Mouse (Mus musculus): ENCODE data around the gene Enc1. TPM values are rescaled to one million over a fixed set of nuclear protein-coding genes. Genes with fewer than 3 reads are reported as not detected.

Gene Enc1
- total and polyA plus RNA-seq, 3 experiments = 3.7 to 7.0 (median 6.4) TPM

DNA sequence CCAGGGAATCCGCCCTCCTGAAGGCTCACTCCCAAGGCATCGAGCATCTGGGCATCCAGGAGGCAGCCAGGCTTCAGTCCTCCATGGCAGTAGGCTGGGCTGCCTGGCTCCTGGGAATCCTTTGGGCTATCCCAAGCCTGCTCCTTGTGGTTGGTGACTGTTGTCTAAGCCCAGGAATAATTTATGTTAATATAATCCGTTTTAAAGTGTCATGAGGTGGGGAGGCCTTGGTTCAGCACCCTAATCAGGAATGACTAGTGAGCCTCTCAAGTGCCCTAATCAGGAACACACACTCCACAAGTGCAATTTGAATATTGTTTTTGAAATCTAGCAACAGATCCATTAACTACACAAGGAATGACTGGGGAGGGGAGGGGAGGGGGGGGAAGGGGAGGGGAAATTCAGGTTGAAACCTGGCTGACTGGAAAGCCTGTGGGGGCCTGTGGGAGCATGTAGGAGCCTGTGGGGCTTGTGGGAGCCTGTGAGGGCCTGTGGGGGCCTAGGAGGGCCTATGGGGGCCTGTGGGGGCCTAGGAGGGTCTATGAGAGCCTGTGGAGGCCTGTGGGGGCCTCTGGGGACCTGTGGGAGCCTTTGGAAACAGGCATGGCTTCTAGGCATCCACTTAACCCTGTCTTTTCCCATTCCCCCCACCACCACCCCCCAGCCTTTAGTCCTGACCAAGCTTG is 26.2 kb upstream of the Enc1 start:
- dilution Hi-C loops (cut with MboI; ENCODE audit: extremely low pct_ligation_motif_present, extremely low pct_unique_long_range_greater_than_20kb, low sequenced_read_pairs) = no loop called here

GRCm38 (mm10) chr13:97215563-97215962 is 25.3 kb upstream of the Enc1 start:
- no peak overlapping the region for H3K27ac ChIP-seq (ENCODE audit: insufficient read depth, low read depth)
- no peaks in the 10 kb centered on the region for H3K79me2 ChIP-seq (replicated peaks; ENCODE audit: control insufficient read depth, extremely low read depth, insufficient read depth, poor library complexity, severe bottlenecking)
- no peak for DNase-seq (ENCODE audit: extremely low read depth)
- H3K9ac ChIP-seq (ENCODE audit: insufficient read depth, low read depth) = no peak overlapping the region
- H3K27me3 ChIP-seq (replicated peaks) = no peaks in the 10 kb centered on the region
- H3K36me3 ChIP-seq (replicated peaks in 1 of 2; ENCODE audit: control insufficient read depth in 1 of 2, insufficient read depth in 1 of 2, low read length in 1 of 2) = no peaks in the 10 kb centered on the region
- in situ Hi-C loops (cut with MboI; ENCODE audit: low pct_ligation_motif_present, low pct_unique_long_range_greater_than_20kb, low sequenced_read_pairs) (no loop called here), dilution Hi-C loops (cut with MboI; ENCODE audit: extremely low pct_ligation_motif_present, extremely low pct_unique_long_range_greater_than_20kb, low sequenced_read_pairs) (no loop called here)
- no peak overlapping the region for H3K4me2 ChIP-seq (ENCODE audit: insufficient read depth, low read depth, poor library complexity, severe bottlenecking)
- H3K4me3 ChIP-seq (replicated peaks in 1 of 3; ENCODE audit: low read depth in 2 of 3, low read length in 2 of 3, poor library complexity in 1 of 3) = no peak overlapping the region
- H3K4me1 ChIP-seq (ENCODE audit: control insufficient read depth in 1 of 2, insufficient read depth in 2 of 2) = peaks cover 0 to 3% of the 10 kb centered on the region in 2 experiments; a peak in 1 of 4 replicates
- no peaks in the 10 kb centered on the region for H3K9me3 ChIP-seq (replicated peaks; ENCODE audit: low read length)
- TF ChIP-seq USF1 (IDR thresholded peaks at IDR 0.05; ENCODE audit: low read depth, low read length) = no peak

More for the DNA sequence above, 26.2 kb upstream of the Enc1 start:
- no peaks in the 10 kb centered on the region for H3K27me3 ChIP-seq (replicated peaks)
- in situ Hi-C loops (cut with MboI; ENCODE audit: low pct_ligation_motif_present, low pct_unique_long_range_greater_than_20kb, low sequenced_read_pairs) = no loop called here
- no peak overlapping the region for H3K27ac ChIP-seq (ENCODE audit: insufficient read depth, low read depth)
- no peak for DNase-seq (ENCODE audit: extremely low read depth)
- peaks cover 2% of the 10 kb centered on the region for H3K9me3 ChIP-seq (replicated peaks; ENCODE audit: low read length)
- no peaks in the 10 kb centered on the region for H3K79me2 ChIP-seq (replicated peaks; ENCODE audit: control insufficient read depth, extremely low read depth, insufficient read depth, poor library complexity, severe bottlenecking)
- H3K36me3 ChIP-seq (replicated peaks in 1 of 2; ENCODE audit: control insufficient read depth in 1 of 2, insufficient read depth in 1 of 2, low read length in 1 of 2) = no peaks in the 10 kb centered on the region
- H3K4me2 ChIP-seq (ENCODE audit: insufficient read depth, low read depth, poor library complexity, severe bottlenecking) = no peak overlapping the region
- no peak overlapping the region for H3K4me3 ChIP-seq (replicated peaks in 1 of 3; ENCODE audit: low read depth in 2 of 3, low read length in 2 of 3, poor library complexity in 1 of 3)
- H3K4me1 ChIP-seq (ENCODE audit: control insufficient read depth in 1 of 2, insufficient read depth in 2 of 2) = peaks cover 0 to 1% of the 10 kb centered on the region in 2 experiments; a peak in 1 of 4 replicates
- H3K9ac ChIP-seq (ENCODE audit: insufficient read depth, low read depth) = no peak overlapping the region
- TF ChIP-seq CHD1 (IDR thresholded peaks at IDR 0.05; ENCODE audit: low read depth, low read length) = no peak
- TF ChIP-seq SMC3 (IDR thresholded peaks at IDR 0.05; ENCODE audit: low read depth, low read length) = no peak
- no peak for TF ChIP-seq HCFC1 (IDR thresholded peaks at IDR 0.05; ENCODE audit: low read depth, low read length)
- no peak for TF ChIP-seq ZNF384 (IDR thresholded peaks at IDR 0.05; ENCODE audit: low read depth, low read length)
- no peak for TF ChIP-seq ELF1 (IDR thresholded peaks at IDR 0.05; ENCODE audit: low read depth, low read length)
- TF ChIP-seq UBTF (IDR thresholded peaks at IDR 0.05; ENCODE audit: low read depth, low read length) = no peak
- no peak for TF ChIP-seq POLR2A (IDR thresholded peaks at IDR 0.05; ENCODE audit: low read depth, low read length)
- TF ChIP-seq BHLHE40 (IDR thresholded peaks at IDR 0.05; ENCODE audit: low read depth, low read length) = no peak
- no peak for TF ChIP-seq USF1 (IDR thresholded peaks at IDR 0.05; ENCODE audit: low read depth, low read length)
- TF ChIP-seq KAT2A (IDR thresholded peaks at IDR 0.05; ENCODE audit: insufficient replicate concordance, low read length) = no peak
- TF ChIP-seq CHD2 (IDR thresholded peaks at IDR 0.05; ENCODE audit: low read length) = no peak
- TF ChIP-seq MXI1 (IDR thresholded peaks at IDR 0.05; ENCODE audit: low read depth, low read length) = no peak
- no peak for TF ChIP-seq ETS1 (conservative IDR thresholded peaks at IDR 0.05; ENCODE audit: low read depth, low read length)
- TF ChIP-seq NRF1 (IDR thresholded peaks at IDR 0.05; ENCODE audit: low read depth, low read length) = no peak
- TF ChIP-seq MEF2A (IDR thresholded peaks at IDR 0.05; ENCODE audit: borderline replicate concordance, low read depth, low read length) = no peak
- no peak for TF ChIP-seq IRF4 (IDR thresholded peaks at IDR 0.05; ENCODE audit: low read depth, low read length)
- TF ChIP-seq MAZ (IDR thresholded peaks at IDR 0.05; ENCODE audit: low read depth, low read length) = no peak
- TF ChIP-seq MYC (IDR thresholded peaks at IDR 0.05; ENCODE audit: low read depth, low read length) = no peak
- no peak for TF ChIP-seq MAFK (IDR thresholded peaks at IDR 0.05; ENCODE audit: insufficient replicate concordance, low read length)
- no peak for TF ChIP-seq E2F4 (IDR thresholded peaks at IDR 0.05; ENCODE audit: insufficient replicate concordance, low read depth, low read length)

Measured in CH12.LX (cell line).